Mouse (Mus musculus) thymus, adult 18-20 months (tissue): ENCODE measurements around the gene Vil1.

Experiments used
- DNase-seq, 2 experiments: peaks; one replicate each; pipeline ENCODE4 v3.0.0; 2022; ENCODE audit warnings: mixed read lengths in 2 of 2

Gene Vil1

DNA sequence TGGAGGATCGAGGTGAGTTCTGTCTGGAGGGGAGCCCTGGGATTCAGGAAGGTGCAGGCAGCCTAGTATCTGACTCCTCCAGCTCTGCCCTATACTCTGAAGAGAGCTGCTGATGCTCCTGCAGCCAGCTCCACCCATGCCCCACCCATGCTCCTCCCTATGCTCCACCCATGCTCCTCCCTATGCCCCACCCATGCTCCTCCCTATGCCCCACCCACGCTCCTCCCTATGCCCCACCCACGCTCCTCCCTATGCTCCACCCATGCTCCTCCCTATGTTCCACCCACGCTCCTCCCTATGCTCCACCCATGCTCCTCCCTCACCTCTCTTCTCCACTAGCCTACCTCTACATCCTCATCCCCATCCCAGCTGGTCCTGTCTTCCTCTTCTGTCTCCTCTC is 6.0 kb downstream of the Vil1 start:
- DNase-seq: no peak

DNA sequence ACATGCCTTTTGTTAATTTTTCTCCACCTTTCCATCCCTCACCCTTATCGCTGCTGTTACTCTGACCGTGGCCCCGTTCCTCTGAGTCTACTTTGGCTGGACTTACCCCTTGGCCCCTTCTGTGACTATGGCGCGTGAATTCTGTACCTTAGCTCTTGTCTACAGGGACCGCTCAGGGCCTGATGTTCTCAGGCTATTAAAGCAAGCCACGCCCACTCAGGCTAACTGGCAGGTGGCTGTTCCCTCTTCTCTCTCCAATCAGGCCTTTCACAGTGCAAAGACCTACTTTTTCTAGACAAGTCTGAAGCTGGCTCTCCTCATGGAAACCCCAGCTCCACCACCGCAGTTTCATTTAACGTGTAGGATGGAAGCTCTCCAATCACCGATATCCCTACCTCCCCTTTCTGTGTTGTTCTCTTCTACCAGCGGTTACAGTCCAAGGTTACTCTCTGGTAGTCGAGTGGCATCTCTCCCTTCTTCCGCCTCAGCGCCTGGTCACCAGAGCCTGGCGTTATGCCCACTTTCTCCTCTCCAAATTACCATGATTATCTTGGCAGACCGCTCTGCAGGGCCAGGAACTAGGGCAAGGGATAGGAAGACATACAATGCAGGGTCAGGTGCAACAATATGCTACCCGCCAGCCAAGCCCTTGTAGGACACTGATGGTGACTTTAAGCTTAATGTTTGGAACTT is 9.7 kb downstream of the Vil1 start:
- no peak for DNase-seq

DNA sequence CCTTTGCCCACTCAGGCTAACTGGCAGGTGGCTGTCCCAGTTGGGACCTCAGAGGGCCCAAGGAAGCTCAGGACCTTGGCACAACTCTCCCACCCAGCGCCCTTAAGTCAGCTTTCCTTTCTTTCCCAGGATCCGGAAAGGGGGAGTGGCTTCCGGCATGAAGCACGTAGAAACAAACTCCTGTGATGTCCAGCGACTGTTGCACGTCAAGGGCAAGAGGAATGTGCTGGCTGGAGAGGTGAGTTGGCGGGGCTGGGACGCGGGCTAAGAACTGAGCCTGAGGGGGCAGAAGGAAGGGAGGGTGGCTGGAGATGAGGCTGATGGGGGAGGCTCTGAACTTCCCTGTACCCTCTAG is 10.2 kb downstream of the Vil1 start:
- DNase-seq: no peak

DNA sequence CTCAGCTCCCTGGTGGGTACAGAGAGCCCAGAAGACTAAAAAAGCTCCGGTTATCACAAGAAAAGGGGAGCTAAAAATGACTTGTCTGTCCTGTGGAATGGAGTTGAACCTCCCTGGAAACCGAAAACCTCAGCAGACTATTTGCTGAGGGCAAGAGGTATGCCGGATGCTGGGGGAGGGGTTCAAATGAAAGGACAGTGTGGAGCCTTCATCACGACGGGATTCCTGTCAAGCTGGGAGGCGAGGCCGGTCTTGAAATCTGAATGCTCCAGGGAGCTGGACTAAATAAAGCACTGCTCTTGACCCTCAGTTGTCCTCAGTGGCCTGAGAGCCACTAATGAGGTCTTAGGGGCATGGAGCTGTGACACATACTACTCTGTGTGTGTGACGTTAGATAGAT is 14.0 kb downstream of the Vil1 start:
- DNase-seq: no peak

DNA sequence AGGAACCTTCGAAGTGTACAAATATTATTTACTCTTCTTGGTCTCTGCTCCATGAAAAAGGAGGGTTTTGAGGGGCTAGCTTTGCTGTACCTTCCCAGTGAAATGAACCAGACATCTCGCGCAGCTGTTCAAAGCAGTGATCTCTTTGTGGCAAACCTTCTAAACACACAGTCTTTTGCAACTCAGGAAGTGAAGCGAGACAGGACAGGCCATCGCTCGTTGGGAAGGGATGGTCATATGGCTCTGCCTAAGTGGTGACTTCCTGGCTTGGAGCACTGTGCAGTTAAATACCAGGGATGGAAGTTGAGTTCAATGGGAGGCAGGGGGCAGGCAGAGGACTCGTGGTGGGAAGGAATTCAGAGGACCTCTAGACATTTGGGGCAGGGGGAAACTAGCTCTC is 16.7 kb downstream of the Vil1 start:
- no peak for DNase-seq

DNA sequence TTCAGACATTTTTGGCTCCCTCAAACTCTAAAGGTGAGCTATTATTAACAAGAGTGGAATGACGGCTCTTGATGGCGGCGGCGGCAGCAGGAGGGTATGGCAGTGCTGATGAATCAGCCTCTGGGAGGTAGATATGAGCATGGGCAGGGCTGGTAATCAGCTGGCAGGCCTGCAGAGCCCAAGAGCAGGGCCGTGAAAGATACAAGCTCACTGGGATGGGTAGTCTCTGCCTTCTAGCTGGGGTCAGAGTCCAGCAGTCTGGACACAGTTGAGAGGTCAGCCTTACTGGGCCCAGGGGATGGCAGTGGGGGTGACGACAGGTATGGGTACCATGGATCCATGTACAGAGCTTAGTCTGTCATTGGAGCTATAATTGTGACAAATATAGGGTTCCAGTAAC is 24.0 kb downstream of the Vil1 start:
- DNase-seq: no peak

DNA sequence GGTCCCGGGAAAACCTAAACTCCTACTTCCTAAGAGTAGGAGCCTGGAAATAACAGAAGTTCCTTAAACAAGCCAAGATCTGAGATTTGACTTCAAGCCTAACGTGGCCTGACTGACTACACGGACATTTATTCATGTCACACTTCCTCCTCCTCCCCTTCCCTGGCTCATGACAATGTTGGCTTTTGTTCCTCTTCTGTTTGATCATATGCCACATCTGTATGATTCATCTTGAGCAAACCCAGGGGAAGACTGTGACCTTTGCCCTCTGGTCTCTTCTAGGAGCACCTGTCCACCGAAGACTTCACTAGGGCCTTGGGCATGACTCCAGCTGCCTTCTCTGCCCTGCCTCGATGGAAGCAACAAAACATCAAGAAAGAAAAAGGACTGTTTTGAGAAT is 25.4 kb downstream of the Vil1 start:
- DNase-seq: no peak

DNA sequence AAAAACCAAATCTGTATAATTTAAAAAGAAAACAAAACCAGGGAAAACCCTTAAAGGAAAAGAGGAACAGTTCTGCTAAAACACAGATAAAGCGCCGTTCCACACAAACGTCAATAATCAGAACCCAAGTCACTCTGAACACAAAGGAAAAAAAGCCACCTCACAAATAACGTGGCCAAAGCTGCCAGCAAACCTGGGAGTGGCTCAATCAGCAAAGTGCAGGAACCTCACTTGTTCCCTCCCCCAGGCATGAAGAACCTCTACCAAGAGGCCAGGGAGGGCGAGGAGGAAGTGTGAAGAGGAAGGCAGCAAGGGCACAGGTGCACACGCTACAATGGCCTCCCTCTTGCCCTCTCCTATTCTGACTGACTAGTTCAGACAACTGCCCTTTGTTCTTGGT is 26.4 kb downstream of the Vil1 start:
- DNase-seq: no peak

DNA sequence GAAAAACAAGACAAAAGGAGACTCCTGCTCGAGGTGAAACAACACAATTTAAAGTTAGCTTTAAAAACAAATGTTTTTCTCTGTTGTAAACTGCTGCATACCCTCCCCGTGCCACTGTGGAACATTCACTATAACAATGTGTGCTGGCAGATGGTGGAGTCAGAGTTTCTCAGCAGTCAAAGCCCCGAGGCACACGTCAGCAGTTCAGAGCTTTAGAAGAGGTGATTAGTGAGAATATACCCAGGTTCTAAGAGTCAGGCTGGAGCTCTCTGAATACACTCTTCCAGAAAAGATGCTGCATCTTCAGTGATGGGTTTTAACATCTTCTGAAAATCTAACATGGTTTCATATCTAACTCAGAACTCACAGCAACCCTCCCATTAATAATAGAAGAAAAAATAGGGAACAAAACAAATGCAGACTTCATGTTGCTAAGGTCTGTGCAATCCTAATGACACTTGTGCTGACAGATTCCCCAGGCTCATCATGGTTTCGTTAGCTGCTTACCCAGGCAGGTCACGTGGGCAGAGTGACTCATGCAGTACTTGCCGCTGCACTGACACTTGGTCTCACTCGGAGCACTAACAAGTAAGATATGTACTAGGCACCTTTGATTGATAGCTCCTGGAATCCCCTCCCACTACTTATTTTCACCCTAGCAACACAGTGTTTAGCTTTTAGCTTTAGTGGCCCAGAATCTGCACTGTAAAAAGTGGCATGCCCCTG is 28.7 kb downstream of the Vil1 start:
- no peak for DNase-seq

DNA sequence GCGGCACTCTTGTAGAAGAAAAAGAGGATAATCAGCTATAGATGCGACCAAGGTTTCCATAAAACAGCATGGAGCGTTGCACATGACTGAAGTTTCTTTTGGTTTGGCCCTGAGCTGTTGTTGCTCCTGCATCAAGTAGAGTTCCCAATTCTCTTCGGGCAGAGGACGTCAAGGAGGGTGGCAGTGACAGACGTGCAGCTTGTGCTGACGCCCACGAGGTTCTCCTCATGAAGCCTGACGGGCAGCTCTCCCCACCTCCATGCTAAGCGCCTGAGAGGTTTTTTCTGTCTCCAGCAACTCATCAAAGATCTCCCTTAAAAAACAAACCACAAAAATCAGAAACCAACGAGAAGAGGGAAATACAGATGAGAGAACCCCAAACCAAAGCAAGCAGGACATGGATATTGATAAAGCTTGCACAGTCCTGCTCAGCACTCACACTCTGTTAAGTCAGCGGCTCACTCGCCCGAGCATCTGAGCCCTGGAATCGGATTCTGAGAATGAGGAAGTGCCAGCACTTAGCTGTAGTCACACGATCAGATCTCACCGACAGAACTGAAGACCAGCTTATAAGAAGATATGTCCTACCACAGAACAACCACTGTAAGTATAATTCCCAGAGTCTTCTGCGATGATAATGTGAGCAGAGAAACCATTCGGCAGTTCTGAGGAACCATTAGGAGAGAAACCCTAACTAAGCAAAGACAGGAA is 30.1 kb downstream of the Vil1 start:
- DNase-seq: no peak

DNA sequence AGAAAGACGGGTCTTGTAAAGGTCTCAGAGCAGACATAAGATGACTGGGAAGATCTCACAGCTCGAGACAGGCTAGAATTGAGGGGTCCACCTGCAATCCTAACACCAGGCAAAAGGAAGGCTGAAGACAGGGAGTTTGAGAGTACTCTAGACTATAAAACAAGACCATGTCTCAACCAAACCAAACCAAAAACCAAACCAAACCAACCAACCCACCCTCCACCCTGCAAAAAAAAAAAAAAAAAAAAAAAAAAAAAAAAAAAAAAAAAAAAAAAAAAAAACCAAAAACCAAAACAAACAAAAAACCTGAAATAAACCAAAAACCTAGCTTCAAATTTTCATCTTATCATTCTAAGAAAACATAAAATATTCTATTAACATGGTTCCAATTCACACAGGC is 35.4 kb downstream of the Vil1 start:
- DNase-seq: no peak

DNA sequence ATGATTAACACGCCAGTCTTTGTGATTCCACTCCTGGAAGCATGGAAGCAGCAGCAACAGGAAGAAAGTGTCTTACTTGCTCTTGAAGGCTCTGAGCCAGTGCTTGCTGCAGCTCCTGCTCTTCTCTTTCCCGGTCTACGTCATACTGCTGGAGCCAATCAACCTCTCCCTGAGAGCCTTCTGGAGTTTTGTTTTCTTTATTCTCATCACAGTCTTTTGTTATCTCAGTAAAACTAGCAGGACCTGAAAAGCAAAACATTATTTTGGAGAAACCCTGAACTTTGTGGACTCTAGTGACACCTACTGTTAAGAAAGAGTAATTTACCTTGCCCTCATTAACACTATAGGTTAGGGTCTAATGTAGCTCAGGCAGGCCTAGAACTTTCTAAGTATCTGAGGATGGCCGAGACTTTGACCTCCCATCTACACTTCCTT is 43.5 kb downstream of the Vil1 start:
- no peak for DNase-seq

DNA sequence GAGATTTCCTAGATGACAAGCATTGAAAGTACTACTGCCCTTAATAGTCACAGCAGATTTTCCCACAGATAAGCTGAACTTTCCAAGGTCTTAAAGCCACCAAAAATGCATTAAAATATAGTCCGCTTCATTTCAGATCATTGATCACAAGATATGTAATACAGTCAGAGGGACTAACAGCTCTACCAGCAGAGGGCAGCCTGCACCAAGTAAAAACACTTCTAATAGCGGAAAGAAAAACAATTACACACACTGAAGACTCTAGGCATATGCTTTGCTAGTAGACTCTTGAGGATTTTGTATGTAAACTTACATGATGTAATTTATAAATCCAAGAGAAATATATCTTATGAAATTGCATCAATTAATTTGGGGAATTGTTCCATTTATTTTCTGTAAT is 51.1 kb downstream of the Vil1 start:
- DNase-seq: no peak
